Mouse (Mus musculus) liver, adult 2 months (tissue): ENCODE results near the gene Rnf181.

Experiments
- CTCF ChIP-seq: fragments of 200-500 bp; IDR thresholded peaks from 2 replicates; pipeline ENCODE4 v1.5.1; 2011; ENCODE audit warnings: low read depth, low read length, control low read depth
- POLR2A ChIP-seq: fragments of 200-500 bp; IDR thresholded peaks from 2 replicates; pipeline ENCODE4 v1.6.1; 2011; ENCODE audit warnings: low read length, control low read depth; ENCODE audit not compliant: insufficient read depth; ENCODE audit errors: extremely low read depth

- TF ChIP-seq CTCF (no peak), POLR2A (no peak)
These were observed 30.1 kb upstream of the Rnf181 start for GRCm38 (mm10) chr6:72396837-72397251.
